Mouse (Mus musculus) limb, embryonic 11.5 days (tissue): Measurements from ENCODE around the gene Clasp1. TPM values are rescaled to one million over a fixed set of nuclear protein-coding genes. Genes with fewer than 3 reads are reported as not detected.

ENCODE experiments used
- ATAC-seq: fragments of 200-750 bp; cut with Nextera tagmentation; 2 replicates; pipeline ENCODE4 v1.8.0; 2017; ENCODE audit warnings: low read depth; ENCODE audit not compliant: insufficient number of reproducible peaks, low FRiP score, low TSS enrichment
- DNase-seq: peaks from one replicate; pipeline ENCODE4 v3.0.0-alpha.2; 2015; ENCODE audit warnings: low spot score
- H3K27ac ChIP-seq: fragments of 300-500 bp; sonication (generic); replicated peaks from 2 replicates; pipeline ENCODE4 v1.5.1; 2014; ENCODE audit warnings: low read depth, mild to moderate bottlenecking, low read length
- H3K27me3 ChIP-seq: fragments of 300-500 bp; sonication (generic); 2 replicates; pipeline ENCODE4 v1.6.1; 2014; ENCODE audit warnings: mild to moderate bottlenecking, low read length, mixed read lengths; ENCODE audit not compliant: control insufficient read depth, insufficient read depth
- H3K36me3 ChIP-seq: fragments of 300-500 bp; sonication (generic); 2 replicates; pipeline ENCODE4 v1.6.1; 2014; ENCODE audit warnings: mild to moderate bottlenecking, low read length, moderate library complexity, mixed read lengths; ENCODE audit not compliant: control insufficient read depth, insufficient read depth
- H3K4me1 ChIP-seq: fragments of 300-500 bp; sonication (generic); 2 replicates; pipeline ENCODE4 v1.6.1; 2014; ENCODE audit warnings: low read length, mixed read lengths; ENCODE audit not compliant: control insufficient read depth, insufficient read depth
- H3K4me2 ChIP-seq: fragments of 300-500 bp; sonication (generic); 2 replicates; pipeline ENCODE4 v1.6.1; 2014; ENCODE audit warnings: low read depth, mild to moderate bottlenecking, moderate library complexity; ENCODE audit not compliant: severe bottlenecking
- H3K4me3 ChIP-seq: fragments of 300-500 bp; sonication (generic); 2 replicates; pipeline ENCODE4 v1.5.1; 2014; ENCODE audit warnings: low read depth, low read length
- H3K9ac ChIP-seq: fragments of 300-500 bp; sonication (generic); 2 replicates; pipeline ENCODE4 v1.6.1; 2014; ENCODE audit warnings: mild to moderate bottlenecking, low read length
- H3K9me3 ChIP-seq: fragments of 300-500 bp; sonication (generic); 2 replicates; pipeline ENCODE4 v1.6.1; 2016; ENCODE audit warnings: low read length; ENCODE audit not compliant: control insufficient read depth
- WGBS: fragments of 180-500 bp; shearing (Covaris S2); extraction: QIAGEN DNeasy Blood & Tissue Kit; methylation state at CpG from one replicate; pipeline ENCODE4 v1.1.7; 2014; 5-methylcytosine and 5-hydroxymethylcytosine counted together
- polyA plus RNA-seq: library from polyadenylated mRNA; unstranded; fragments of >200 nt; fragmentation: Nextera tagmentation; extraction: Ambion mirVana; gene quantifications from 2 replicates; pipeline ENCODE4 v1.2.1, GENCODE M21; 2014

Clasp1 gene
- polyA plus RNA-seq, 1 experiment from 2014 or later: 68.8 TPM

GRCm38 (mm10) chr1:118458963-118459920 is 70.4 kb downstream of the Clasp1 start:
- peak overlapping the region; percentile 49 for H3K9ac ChIP-seq
- peak overlapping the region; percentile 94 for H3K27ac ChIP-seq
- H3K36me3 ChIP-seq: peaks cover 8% of the 10 kb centered on the region; the same call in 1 of the 2 replicates
- WGBS: 1% methylated on average over 53 of the region's 53 CpGs
- no peaks in the 10 kb centered on the region for H3K9me3 ChIP-seq
- DNase-seq: peak; percentile 94
- H3K4me1 ChIP-seq: peaks cover 14% of the 10 kb centered on the region; the same call in 1 of the 2 replicates
- no peaks in the 10 kb centered on the region for H3K27me3 ChIP-seq
- H3K4me2 ChIP-seq: peak overlapping the region; percentile 71
- ATAC-seq: peak; percentile 96
- peak overlapping the region; percentile 34 for H3K4me3 ChIP-seq

- WGBS: 91% methylated on average over 5 of the region's 5 CpGs
- Histone ChIP-seq H3K9ac (no peak overlapping the region), H3K9me3 (no peaks in the 10 kb centered on the region; the same call in 1 of the 2 replicates), H3K4me3 (no peak overlapping the region), H3K27ac (no peak overlapping the region), H3K27me3 (no peaks in the 10 kb centered on the region), H3K4me1 (peaks cover 14% of the 10 kb centered on the region; the same call in 1 of the 2 replicates), H3K4me2 (no peak overlapping the region), H3K36me3 (peaks cover 18% of the 10 kb centered on the region; the same call in 1 of the 2 replicates)
- DNase-seq (no peak), ATAC-seq (no peak)
Observed at GRCm38 (mm10) chr1:118460716-118461115, 71.9 kb downstream of the Clasp1 start.

GRCm38 (mm10) chr1:118466041-118466440 is 77.2 kb downstream of the Clasp1 start:
- no peak overlapping the region for H3K4me3 ChIP-seq
- ATAC-seq (no peak), DNase-seq (no peak)
- H3K27me3 ChIP-seq: no peaks in the 10 kb centered on the region
- no peaks in the 10 kb centered on the region for H3K4me1 ChIP-seq
- no peak overlapping the region for H3K4me2 ChIP-seq
- no peak overlapping the region for H3K27ac ChIP-seq
- H3K9ac ChIP-seq: no peak overlapping the region
- no peaks in the 10 kb centered on the region; the same call in 1 of the 2 replicates for H3K9me3 ChIP-seq
- 95% methylated on average over 6 of the region's 6 CpGs for WGBS
- peaks cover 20% of the 10 kb centered on the region; the same call in 1 of the 2 replicates for H3K36me3 ChIP-seq

- Histone ChIP-seq H3K4me1 (no peaks in the 10 kb centered on the region), H3K4me2 (no peak overlapping the region), H3K27me3 (no peaks in the 10 kb centered on the region), H3K9ac (no peak overlapping the region), H3K36me3 (peaks cover 6% of the 10 kb centered on the region; the same call in 1 of the 2 replicates), H3K9me3 (no peaks in the 10 kb centered on the region), H3K4me3 (no peak overlapping the region), H3K27ac (no peak overlapping the region)
- no peak for ATAC-seq
- 84% methylated on average over 8 of the region's 8 CpGs for WGBS
- DNase-seq: no peak
Observed at GRCm38 (mm10) chr1:118472386-118472785, 83.5 kb downstream of the Clasp1 start.

- WGBS: 53% methylated on average over 4 of the region's 4 CpGs
- no peak for DNase-seq
- Histone ChIP-seq H3K27me3 (no peaks in the 10 kb centered on the region), H3K36me3 (peaks cover 4% of the 10 kb centered on the region; the same call in 1 of the 2 replicates), H3K9me3 (no peaks in the 10 kb centered on the region), H3K9ac (no peak overlapping the region), H3K4me3 (no peak overlapping the region), H3K4me2 (no peak overlapping the region), H3K4me1 (no peaks in the 10 kb centered on the region), H3K27ac (no peak overlapping the region)
- no peak for ATAC-seq
Observed at GRCm38 (mm10) chr1:118476919-118477318, 88.1 kb downstream of the Clasp1 start.

- H3K27me3 ChIP-seq: no peaks in the 10 kb centered on the region
- no peak overlapping the region for H3K9ac ChIP-seq
- ATAC-seq (no peak), DNase-seq (no peak)
- no peaks in the 10 kb centered on the region for H3K4me1 ChIP-seq
- H3K27ac ChIP-seq: no peak overlapping the region
- H3K4me3 ChIP-seq: no peak overlapping the region
- WGBS: 86% methylated on average over 4 of the region's 4 CpGs
- H3K9me3 ChIP-seq: no peaks in the 10 kb centered on the region
- H3K4me2 ChIP-seq: no peak overlapping the region
- H3K36me3 ChIP-seq: no peaks in the 10 kb centered on the region
Observed at GRCm38 (mm10) chr1:118479246-118479645, 90.4 kb downstream of the Clasp1 start.

GRCm38 (mm10) chr1:118480484-118481364 is 91.9 kb downstream of the Clasp1 start:
- Histone ChIP-seq H3K27ac (no peak overlapping the region), H3K9me3 (no peaks in the 10 kb centered on the region), H3K4me3 (no peak overlapping the region), H3K4me1 (no peaks in the 10 kb centered on the region), H3K9ac (no peak overlapping the region), H3K27me3 (no peaks in the 10 kb centered on the region), H3K4me2 (no peak overlapping the region), H3K36me3 (no peaks in the 10 kb centered on the region)
- 84% methylated on average over 8 of the region's 8 CpGs for WGBS
- no peak for DNase-seq
- ATAC-seq: no peak

GRCm38 (mm10) chr1:118481365-118481702 is 92.5 kb downstream of the Clasp1 start:
- ATAC-seq (no peak), DNase-seq (no peak)
- H3K36me3 ChIP-seq: no peaks in the 10 kb centered on the region
- no peak overlapping the region for H3K9ac ChIP-seq
- H3K4me1 ChIP-seq: no peaks in the 10 kb centered on the region
- WGBS: 75% methylated on average over 4 of the region's 4 CpGs
- H3K27ac ChIP-seq: no peak overlapping the region
- H3K9me3 ChIP-seq: no peaks in the 10 kb centered on the region
- no peak overlapping the region for H3K4me2 ChIP-seq
- H3K27me3 ChIP-seq: no peaks in the 10 kb centered on the region
- H3K4me3 ChIP-seq: no peak overlapping the region
